Mouse (Mus musculus) NIH3T3 (cell line): ENCODE results near the gene Zfp106.
"Not testable (repeated sequence)": the region's sequence is repeated elsewhere in the genome, so short reads cannot be mapped to it uniquely, and the experiment has no call there.

Source experiments
- DNase-seq: peaks from one replicate; pipeline ENCODE4 v3.0.0-alpha.2; 2012; ENCODE audit warnings: low read depth

Zfp106 gene

GRCm38 (mm10) chr2:120563235-120563990, at the start of gene Zfp106:
Zfp106 (minus strand) TSS chr2:120563843.
- peak; percentile 92 for DNase-seq

DNA sequence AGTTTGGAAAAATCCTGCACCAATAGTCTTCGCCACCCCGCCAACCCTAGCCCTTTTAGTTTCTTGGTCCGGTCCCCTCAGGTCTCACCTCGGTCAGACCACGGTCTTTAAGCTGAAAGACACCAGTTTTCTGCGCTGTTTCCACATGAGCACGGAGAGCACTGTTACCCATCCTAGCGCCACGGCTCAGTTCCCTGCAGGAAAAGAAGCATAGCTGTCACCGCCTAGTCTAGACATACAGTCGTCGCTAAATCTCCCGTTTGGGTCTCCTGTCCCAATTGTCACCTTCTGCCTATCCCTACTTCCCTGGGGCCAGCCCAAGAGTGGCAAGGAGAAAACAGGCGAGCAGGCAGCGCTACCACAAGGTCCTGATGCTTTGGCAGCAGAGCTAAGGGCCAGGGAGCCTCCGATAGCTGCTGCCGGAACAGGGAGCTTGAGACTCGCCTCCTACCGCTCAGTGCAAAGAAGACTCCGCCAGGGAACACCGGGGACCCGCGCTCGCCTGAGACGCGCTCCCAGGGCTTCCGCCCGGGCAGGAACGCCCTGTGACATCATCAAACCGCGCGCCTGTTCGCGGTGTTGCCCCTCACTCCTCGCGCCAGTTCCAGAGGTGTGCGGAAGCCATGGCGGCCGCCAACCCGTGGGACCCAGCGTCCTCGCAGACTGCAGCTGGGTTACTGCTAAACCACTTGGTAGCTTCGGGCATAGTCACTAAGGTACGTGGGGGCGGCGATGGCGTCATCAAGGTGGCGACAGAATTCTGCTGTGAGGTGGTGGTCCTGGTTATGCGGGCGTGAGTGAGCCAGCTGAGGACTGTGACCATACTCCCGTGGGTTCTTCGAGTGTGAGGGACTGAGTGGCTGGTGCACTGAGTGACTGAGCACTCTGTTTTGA, 45.4 kb upstream of the Zfp106 start, which contains the start of the genes Haus2 and Lrrc57:
TSS of gene Haus2 (plus strand) at position 554 of the 894 bp plus-strand sequence.
TSS of gene Lrrc57 (minus strand) at position 691 of the 894 bp plus-strand sequence.
- DNase-seq: peak; percentile 95

- peak; percentile 71 for DNase-seq
Measured at GRCm38 (mm10) chr2:120606021-120606690, 42.5 kb upstream of the Zfp106 start.

GRCm38 (mm10) chr2:120599506-120599905, 35.9 kb upstream of the Zfp106 start:
- DNase-seq: no peak

- no peak for DNase-seq
Measured at GRCm38 (mm10) chr2:120597734-120598133, 34.1 kb upstream of the Zfp106 start.

DNA sequence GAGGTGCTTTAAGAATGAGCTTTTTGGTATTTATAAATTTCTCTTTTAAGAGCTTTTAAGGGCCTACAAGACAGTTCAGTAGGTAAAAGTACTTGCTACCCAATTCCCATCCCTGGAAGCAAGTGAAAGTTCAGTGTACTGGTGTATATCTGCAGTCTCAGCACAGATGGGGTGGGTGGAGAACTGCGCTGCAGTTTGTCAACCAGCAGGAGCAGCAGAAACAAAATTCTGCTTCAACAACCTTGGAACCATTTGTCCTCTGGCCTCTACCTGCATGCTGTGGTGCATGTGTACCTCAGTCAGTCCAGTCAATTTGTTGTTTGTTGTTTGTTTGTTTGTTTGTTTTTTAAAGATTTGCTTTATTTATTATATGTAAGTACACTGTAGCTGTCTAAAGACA, 28.6 kb upstream of the Zfp106 start:
- DNase-seq: no peak

- no peak for DNase-seq
Measured at GRCm38 (mm10) chr2:120589759-120590158, 26.1 kb upstream of the Zfp106 start.

DNA sequence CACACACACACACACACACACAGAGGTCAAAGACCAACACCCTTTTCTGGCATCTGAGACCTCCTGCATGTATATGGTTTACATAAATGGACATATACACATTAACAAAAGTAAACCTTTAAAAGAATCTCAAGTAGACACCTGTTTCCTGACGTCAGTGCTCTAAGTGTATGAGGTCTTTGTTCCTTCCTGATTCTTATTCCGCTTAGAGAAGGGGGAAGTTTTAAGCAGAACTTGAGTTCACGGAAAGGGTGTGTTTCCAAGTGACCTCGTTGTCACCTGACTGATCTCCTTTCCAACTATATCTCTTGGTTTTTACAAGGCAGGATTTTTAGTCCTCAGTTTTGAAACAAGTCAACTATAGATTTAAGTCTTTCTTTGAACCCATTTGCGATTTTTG, 14.6 kb upstream of the Zfp106 start:
- no peak for DNase-seq

DNA sequence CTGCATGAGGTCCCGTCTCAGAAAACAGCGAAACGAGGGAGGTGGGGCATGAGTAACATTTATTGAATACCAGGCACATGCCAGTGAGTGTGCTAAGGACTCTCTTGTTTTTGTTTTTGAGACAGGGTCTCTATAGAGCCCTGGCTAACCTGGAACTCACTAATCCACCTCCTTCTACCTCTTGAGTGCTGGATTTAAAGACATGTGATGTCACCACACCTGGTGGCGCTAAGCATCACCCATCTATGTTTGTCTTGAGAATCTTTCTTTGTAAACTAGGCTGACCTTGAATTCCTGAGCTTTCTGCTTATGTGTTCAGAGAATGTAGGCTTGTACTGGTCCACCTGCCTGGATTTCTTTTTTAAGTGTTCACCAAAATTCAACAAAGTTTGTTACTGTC, 14.2 kb upstream of the Zfp106 start:
- no peak for DNase-seq

DNA sequence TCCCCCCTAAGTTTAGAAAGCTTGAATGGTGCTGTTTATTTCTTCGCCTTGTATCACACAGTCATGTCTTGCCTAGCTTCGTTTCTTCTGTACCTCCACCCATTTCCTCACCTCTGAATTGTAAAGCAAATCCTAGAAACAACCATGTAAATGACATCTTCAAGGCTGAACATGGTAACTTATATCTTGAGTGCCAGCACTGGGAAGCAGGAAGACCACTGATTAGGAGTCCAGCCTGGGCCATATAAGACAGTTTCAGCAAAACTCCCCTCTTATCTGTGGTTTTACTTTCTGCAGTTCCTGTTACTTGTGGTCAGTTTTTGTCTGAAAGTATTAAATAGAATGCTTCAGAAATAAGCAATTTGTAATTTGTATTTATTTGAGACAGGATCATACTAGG, 12.3 kb upstream of the Zfp106 start:
- no peak for DNase-seq

GRCm38 (mm10) chr2:120575121-120575520, 11.5 kb upstream of the Zfp106 start:
- DNase-seq: peak; percentile 38

GRCm38 (mm10) chr2:120572161-120572560, 8.5 kb upstream of the Zfp106 start:
- not testable (repeated sequence) for DNase-seq

DNA sequence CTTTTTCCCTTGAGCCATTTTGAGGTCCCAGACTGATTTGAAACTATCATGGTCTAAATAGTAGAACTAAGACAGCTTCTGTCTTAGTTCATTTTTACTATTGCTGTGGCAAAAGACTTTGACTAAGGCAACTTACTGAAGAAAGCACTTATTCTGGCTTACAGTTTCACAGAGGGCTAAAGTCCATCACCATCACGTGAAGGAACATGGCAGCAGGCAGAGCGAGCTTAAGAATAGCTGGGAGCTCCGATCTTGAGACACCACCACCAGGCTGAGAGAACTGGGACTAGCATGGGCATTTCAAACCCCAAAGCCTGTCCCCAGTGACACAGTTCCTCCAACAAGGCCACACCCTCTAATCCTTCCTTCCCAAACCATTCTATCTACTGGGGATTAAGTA, 7.4 kb upstream of the Zfp106 start:
- no peak for DNase-seq

DNA sequence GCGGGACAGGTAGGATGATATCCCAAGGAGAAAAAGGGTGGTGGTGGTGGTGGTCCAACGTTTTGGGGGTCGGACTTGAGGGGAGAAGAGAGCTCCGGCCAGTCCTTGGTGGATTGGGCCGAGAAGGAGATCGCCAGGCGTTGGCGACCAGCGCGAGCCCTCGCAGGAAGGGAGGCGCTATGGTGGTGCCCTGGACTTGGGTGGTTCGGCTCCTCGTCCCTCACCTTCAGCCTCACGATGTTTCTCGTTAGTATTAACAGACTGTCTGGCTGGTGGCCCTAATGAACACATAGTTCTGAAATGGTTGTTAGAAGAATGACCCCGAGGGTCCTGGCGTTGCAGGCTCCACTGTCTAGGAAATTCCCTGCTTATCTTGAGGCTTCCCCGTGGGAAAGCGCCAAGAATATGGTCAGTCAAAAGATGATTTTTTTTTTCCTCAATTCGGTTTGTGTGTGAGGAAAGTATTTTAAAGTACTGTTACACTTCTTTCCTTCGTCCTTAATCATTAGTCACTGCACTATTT, 4.2 kb upstream of the Zfp106 start:
- DNase-seq: no peak

GRCm38 (mm10) chr2:120566886-120567797, 3.5 kb upstream of the Zfp106 start, which contains the start of gene Snap23:
Snap23 (plus strand) TSS chr2:120567671.
- DNase-seq: peak; percentile 99

GRCm38 (mm10) chr2:120565363-120565762, 1.7 kb upstream of the Zfp106 start:
- DNase-seq: no peak

DNA sequence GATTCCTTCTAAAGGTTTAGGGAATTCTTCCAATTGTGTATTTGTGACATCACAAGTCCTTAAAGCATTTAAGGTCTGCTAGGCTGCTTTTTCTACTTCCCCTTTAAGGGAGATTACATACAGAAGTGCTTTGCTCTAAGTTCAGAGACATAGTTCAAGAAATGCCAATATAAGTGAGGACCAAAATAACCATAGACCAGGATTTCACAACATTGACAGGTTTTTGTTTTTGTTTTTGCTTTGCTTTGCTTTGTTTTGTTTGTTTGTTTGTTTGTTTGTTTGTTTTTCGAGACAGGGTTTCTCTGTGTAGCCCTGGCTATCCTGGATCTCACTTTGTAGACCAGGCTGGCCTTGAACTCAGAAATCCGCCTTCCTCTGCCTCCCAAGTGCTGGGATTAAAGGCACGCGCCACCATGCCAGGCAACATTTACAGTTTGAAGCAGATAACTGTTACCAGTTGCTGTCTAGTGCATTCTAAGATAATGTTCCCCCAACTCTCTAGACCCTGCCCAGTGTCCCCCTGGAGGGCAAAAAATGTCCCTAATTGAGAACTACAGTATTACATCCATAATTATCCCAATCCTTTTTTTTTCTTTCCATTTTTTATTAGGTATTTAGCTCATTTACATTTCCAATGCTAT, 1.0 kb upstream of the Zfp106 start:
- not testable (repeated sequence) for DNase-seq

GRCm38 (mm10) chr2:120562859-120563234, 796 bp downstream of the Zfp106 start:
- no peak for DNase-seq

GRCm38 (mm10) chr2:120561524-120561923, 2.1 kb downstream of the Zfp106 start:
- no peak for DNase-seq

GRCm38 (mm10) chr2:120558813-120559212, 4.8 kb downstream of the Zfp106 start:
- no peak for DNase-seq
